Mouse (Mus musculus): Measurements from ENCODE around the gene Fam219a.

DNA sequence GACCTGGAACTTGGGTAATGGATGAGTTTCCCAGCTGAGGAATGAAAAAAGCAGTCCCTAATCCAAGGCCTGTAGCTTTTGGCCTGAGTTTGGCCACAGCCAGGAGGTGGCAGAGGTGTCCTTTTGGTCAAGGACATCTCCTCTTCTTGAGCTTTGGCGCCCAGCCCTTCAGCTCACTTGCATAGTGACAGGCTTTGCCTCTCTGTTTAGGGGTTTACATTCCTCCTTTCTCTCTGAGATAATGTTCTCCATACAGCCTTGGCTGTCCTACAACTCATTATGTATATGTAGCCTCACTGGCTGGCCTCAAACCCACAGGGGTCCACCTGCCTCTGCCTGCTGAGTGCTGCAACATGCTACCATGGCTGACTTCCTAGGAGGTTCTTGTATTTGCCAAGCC, 22.3 kb downstream of the Fam219a start:
- TF ChIP-seq CTCF (IDR thresholded peaks at IDR 0.05; ENCODE audit: low read depth) (no peak; the same call in 1 of the 2 replicates), EP300 (IDR thresholded peaks at IDR 0.05; ENCODE audit: low read depth) (no peak)

Data from heart, postnatal 0 days (tissue).